Mouse (Mus musculus): ENCODE data around the gene Gm49366. TPM values are rescaled to one million over a fixed set of nuclear protein-coding genes. Genes with fewer than 3 reads are reported as not detected.

The Gm49366 gene
- polyA plus RNA-seq, 1 experiment: not detected

DNA sequence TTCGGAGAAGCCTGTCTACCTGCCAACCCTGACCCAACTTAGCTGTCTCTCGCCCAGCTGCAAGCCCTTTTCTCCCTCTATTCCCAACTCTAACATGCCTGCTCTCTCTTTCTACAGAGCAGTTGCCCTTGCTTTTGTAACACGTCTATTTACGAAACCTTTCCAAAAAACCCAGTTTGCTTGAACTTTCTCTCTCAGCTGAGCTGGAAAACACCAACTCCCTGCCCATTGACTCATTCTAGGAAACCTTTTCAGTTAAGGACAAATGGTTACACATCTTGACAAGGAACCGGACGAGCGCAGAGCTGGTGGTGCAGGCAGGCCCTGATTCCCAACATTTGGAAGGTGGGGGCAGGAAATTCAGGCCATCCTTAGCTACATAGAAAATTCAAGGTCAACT is 13.9 kb downstream of the Gm49366 start:
- 81% methylated on average over 7 of the region's 7 CpGs for WGBS
- Histone ChIP-seq H3K4me3 (replicated peaks; ENCODE audit: extremely low read depth, low read depth, low read length) (no peak overlapping the region), H3K4me1 (ENCODE audit: control insufficient read depth, insufficient read depth, low read length) (no peaks in the 10 kb centered on the region)
- DNase-seq: no peak
- no peak for TF ChIP-seq POLR2A (IDR thresholded peaks at IDR 0.05; ENCODE audit: borderline replicate concordance, extremely low read depth, low read depth, low read length)
- no peak for TF ChIP-seq CTCF (IDR thresholded peaks at IDR 0.05; ENCODE audit: insufficient read depth, low read length)

DNA sequence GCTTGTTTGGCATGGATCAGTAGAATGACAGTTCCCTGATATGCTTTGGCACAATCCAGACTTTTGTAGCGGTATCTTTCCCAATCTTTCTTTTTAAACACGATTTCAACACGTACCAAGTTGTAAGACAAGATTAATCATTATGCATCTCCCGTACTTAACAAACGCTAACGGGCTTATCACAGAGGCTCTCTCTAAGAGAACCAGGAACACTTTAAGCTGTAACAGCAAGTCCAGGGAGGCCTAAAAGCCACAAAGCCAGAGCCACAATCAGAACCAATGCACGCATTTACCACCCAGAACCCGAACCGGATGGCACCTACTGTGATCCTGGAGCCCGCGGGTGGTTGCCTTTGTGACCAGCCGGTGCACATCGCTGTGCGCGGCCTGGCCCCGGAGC is 14.4 kb downstream of the Gm49366 start:
- DNase-seq: no peak

DNA sequence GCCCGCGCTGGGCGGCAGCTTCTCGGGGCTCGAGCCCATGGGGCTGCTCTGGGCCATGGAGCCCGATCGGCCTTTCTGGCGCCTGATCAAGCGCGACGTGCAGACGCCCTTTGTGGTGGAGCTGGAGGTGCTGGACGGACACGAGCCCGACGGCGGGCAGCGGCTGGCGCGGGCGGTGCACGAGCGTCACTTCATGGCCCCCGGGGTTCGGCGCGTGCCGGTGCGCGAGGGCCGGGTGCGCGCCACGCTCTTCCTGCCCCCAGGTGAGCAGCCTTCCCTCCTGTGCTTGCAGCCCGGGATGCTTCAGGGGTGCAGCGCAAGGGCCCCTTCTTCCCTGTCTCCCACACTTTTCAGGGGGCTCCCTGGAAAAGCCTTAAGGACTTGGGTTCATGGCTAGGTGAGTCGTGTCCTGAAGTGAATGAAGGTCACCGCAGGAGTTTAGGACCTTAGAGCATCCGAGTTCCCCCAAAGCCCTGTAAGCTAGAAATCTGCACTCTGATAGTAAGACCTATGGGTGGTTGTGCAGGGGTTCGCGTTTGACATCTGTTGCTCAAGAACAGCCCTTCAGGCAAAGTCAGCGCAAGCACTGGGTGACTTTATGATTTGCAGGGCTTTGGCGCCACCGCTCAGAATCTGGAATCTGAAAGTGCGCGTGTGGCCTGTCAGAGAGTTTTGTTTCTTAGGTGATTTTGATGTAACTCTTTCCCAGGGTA is 15.1 kb downstream of the Gm49366 start:
- no peak overlapping the region for H3K4me3 ChIP-seq (replicated peaks; ENCODE audit: extremely low read depth, low read depth, low read length)
- 3% methylated on average over 39 of the region's 46 CpGs for WGBS
- DNase-seq: no peak
- no peaks in the 10 kb centered on the region for H3K4me1 ChIP-seq (ENCODE audit: control insufficient read depth, insufficient read depth, low read length)
- TF ChIP-seq POLR2A (IDR thresholded peaks at IDR 0.05; ENCODE audit: borderline replicate concordance, extremely low read depth, low read depth, low read length): no peak
- TF ChIP-seq CTCF (IDR thresholded peaks at IDR 0.05; ENCODE audit: insufficient read depth, low read length): no peak

More for the DNA sequence above, 14.4 kb downstream of the Gm49366 start:
- no peaks in the 10 kb centered on the region for H3K4me1 ChIP-seq (ENCODE audit: control insufficient read depth, insufficient read depth, low read length)
- 9% methylated on average over 16 of the region's 16 CpGs for WGBS
- no peak overlapping the region for H3K4me3 ChIP-seq (replicated peaks; ENCODE audit: extremely low read depth, low read depth, low read length)
- TF ChIP-seq CTCF (IDR thresholded peaks at IDR 0.05; ENCODE audit: insufficient read depth, low read length) (no peak), POLR2A (IDR thresholded peaks at IDR 0.05; ENCODE audit: borderline replicate concordance, extremely low read depth, low read depth, low read length) (no peak)

DNA sequence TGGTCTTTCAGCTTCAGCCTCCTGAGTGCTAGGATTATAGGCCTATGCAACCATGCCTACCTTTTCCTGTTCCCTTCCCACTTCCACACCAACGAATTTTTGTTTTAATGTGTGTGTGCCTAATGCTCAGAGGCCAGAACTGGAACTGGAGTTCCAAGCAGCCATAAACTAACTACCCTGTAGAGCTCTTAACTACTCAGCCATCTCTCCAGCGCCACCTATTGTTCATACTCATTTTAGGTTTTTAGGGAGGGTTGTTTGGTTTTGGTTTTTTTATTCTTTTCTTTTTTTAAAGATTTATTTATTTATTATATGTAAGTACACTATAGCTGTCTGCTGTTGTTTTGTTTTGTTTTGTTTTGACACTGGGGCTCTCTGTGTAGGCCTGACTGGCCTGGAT is 22.2 kb downstream of the Gm49366 start:
- H3K4me1 ChIP-seq (ENCODE audit: control insufficient read depth, insufficient read depth, low read length): no peaks in the 10 kb centered on the region
- H3K4me3 ChIP-seq (replicated peaks; ENCODE audit: extremely low read depth, low read depth, low read length): no peak overlapping the region
- DNase-seq: peak; percentile 5
- TF ChIP-seq POLR2A (IDR thresholded peaks at IDR 0.05; ENCODE audit: borderline replicate concordance, extremely low read depth, low read depth, low read length) (no peak), CTCF (IDR thresholded peaks at IDR 0.05; ENCODE audit: insufficient read depth, low read length) (0 out of 2 replicates have a peak, but pooled peaks have one; percentile 7)
- 18% methylated on average over 2 of the region's 2 CpGs for WGBS

DNA sequence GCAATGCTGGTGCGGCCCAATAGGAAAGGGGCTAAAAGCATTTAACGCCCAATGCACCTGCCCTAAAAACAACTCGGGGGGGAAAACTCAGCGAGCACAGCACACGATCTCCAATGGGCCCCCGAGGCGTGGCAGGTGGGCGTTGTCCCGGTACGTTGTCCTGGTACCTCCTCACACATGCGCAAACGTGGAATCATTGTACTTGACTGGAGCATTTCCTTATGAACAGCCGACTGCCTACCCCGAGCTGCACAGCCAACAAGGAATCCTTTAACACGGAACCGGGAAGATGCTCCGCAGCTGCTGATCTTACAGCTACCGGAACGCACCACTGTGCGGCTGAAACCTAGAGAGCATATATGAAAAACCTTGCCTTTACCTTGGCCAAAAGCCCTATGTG is 23.6 kb downstream of the Gm49366 start:
- no peak for DNase-seq
- TF ChIP-seq CTCF (IDR thresholded peaks at IDR 0.05; ENCODE audit: insufficient read depth, low read length) (no peak), POLR2A (IDR thresholded peaks at IDR 0.05; ENCODE audit: borderline replicate concordance, extremely low read depth, low read depth, low read length) (no peak)
- Histone ChIP-seq H3K4me1 (ENCODE audit: control insufficient read depth, insufficient read depth, low read length) (no peaks in the 10 kb centered on the region), H3K4me3 (replicated peaks; ENCODE audit: extremely low read depth, low read depth, low read length) (no peak overlapping the region)
- 91% methylated on average over 20 of the region's 20 CpGs for WGBS

DNA sequence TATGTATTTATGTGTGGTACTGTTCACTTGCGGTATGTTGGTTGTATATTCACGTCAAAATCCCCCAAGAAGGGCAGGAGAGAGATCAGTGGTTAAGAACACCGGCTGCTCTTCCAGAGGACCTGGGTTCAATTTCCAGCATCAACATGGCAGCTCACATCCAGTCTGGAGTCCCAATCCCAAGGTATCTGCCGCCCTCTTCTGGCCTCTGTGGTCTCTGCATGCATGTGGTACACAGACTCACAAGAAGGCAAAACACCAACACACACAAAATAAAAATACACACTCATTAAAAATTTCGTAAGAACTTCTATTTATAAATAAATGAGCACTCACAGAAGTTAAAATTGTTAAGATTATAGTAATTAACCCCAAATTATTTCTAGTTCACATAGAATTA is 24.5 kb downstream of the Gm49366 start:
- no peak for DNase-seq

DNA sequence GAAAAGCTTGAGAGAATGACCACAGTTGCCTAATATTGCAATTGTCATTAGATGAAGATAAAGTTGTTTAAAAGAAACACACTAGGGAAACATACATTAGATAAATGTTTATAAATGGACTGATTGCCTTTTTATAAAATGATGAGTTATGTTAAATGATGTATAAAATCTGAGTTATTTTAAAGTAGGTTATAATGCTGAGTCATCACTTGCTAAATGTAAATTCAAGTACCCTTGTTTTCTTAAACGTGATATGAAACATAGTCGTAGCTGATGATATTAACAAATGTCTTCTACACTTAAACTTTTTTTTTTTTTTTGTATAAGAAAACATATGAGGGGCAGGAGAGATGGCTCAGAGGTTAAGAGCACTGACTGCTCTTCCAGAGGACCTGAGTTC is 25.1 kb downstream of the Gm49366 start:
- TF ChIP-seq POLR2A (IDR thresholded peaks at IDR 0.05; ENCODE audit: borderline replicate concordance, extremely low read depth, low read depth, low read length): no peak
- no peak for TF ChIP-seq CTCF (IDR thresholded peaks at IDR 0.05; ENCODE audit: insufficient read depth, low read length)
- Histone ChIP-seq H3K4me3 (replicated peaks; ENCODE audit: extremely low read depth, low read depth, low read length) (no peak overlapping the region), H3K4me1 (ENCODE audit: control insufficient read depth, insufficient read depth, low read length) (no peaks in the 10 kb centered on the region)
- no peak for DNase-seq
- WGBS: 70% methylated on average over 2 of the region's 2 CpGs

More for the DNA sequence above, 24.5 kb downstream of the Gm49366 start:
- H3K4me3 ChIP-seq (replicated peaks; ENCODE audit: extremely low read depth, low read depth, low read length): no peak overlapping the region
- WGBS: 71% methylated on average over 5 of the region's 5 CpGs
- TF ChIP-seq POLR2A (IDR thresholded peaks at IDR 0.05; ENCODE audit: borderline replicate concordance, extremely low read depth, low read depth, low read length) (no peak), CTCF (IDR thresholded peaks at IDR 0.05; ENCODE audit: insufficient read depth, low read length) (peak; percentile 26; the same call in 1 of the 2 replicates)
- H3K4me1 ChIP-seq (ENCODE audit: control insufficient read depth, insufficient read depth, low read length): no peaks in the 10 kb centered on the region

DNA sequence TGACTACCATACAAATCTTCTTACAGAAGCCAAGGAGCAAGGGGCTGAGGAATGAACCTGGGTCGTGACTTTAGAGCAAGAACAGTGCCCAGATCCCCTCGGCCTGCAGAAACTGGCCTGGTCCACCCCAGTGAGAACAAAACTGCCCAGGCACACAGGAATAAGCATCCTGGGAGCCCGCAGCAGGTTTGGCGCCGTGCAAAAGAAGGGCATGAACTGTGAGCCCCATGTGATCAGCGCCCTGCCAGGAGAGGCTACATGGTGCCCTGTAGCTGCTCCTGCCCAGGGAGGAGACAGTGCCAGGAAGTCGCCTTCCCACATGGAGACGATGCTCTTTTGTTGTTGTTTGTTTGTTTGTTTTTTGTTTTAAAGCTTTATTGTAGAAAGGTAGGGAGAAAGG is 25.9 kb downstream of the Gm49366 start:
- no peak for TF ChIP-seq CTCF (IDR thresholded peaks at IDR 0.05; ENCODE audit: insufficient read depth, low read length)
- TF ChIP-seq POLR2A (IDR thresholded peaks at IDR 0.05; ENCODE audit: borderline replicate concordance, extremely low read depth, low read depth, low read length): no peak
- DNase-seq: no peak
- H3K4me1 ChIP-seq (ENCODE audit: control insufficient read depth, insufficient read depth, low read length): no peaks in the 10 kb centered on the region
- 74% methylated on average over 8 of the region's 8 CpGs for WGBS
- no peak overlapping the region for H3K4me3 ChIP-seq (replicated peaks; ENCODE audit: extremely low read depth, low read depth, low read length)

DNA sequence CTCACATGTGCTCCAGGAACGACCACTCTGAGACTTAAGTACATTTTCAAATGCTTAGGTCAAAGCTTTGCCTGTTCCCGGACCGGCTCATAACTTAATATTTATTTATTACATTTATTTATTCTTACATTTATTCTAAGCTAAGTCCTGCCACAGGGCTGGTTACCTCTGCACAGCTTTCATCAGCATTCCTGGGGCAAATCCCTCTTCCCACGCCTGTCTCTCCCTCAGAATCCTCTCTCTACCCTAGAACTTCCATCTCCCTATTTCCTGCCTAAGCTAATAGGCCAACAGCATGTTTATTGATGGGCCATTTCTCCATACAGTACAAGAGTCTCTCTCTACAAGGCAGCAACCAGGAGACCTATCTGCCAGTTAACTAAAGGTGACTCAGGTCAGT is 29.0 kb downstream of the Gm49366 start:
- TF ChIP-seq POLR2A (IDR thresholded peaks at IDR 0.05; ENCODE audit: borderline replicate concordance, extremely low read depth, low read depth, low read length): no peak
- no peak for TF ChIP-seq CTCF (IDR thresholded peaks at IDR 0.05; ENCODE audit: insufficient read depth, low read length)
- no peaks in the 10 kb centered on the region for H3K4me1 ChIP-seq (ENCODE audit: control insufficient read depth, insufficient read depth, low read length)
- H3K4me3 ChIP-seq (replicated peaks; ENCODE audit: extremely low read depth, low read depth, low read length): no peak overlapping the region
- DNase-seq: no peak
- 76% methylated on average over 4 of the region's 4 CpGs for WGBS

DNA sequence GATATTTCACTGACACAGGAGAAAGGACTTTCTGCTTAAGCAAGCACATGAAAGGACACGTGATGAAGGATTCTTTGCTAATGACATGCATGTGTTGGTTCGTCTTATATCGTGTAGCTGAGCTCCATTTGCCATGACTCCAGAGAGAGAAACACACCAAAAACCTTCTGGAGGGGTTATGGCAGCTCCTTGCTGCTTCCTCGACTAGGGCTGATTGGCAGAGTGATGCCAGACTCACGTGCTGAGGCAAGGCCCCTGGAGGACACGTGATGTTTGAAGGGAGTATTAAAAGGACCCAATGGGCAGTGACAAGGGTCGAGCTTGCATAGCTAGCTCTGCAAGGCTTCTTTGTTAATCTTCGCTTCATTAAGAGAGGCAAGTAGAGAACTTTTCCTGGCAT is 29.6 kb downstream of the Gm49366 start:
- DNase-seq: no peak
- Histone ChIP-seq H3K4me3 (replicated peaks; ENCODE audit: extremely low read depth, low read depth, low read length) (no peak overlapping the region), H3K4me1 (ENCODE audit: control insufficient read depth, insufficient read depth, low read length) (no peaks in the 10 kb centered on the region)
- 68% methylated on average over 8 of the region's 8 CpGs for WGBS
- no peak for TF ChIP-seq POLR2A (IDR thresholded peaks at IDR 0.05; ENCODE audit: borderline replicate concordance, extremely low read depth, low read depth, low read length)
- TF ChIP-seq CTCF (IDR thresholded peaks at IDR 0.05; ENCODE audit: insufficient read depth, low read length): no peak

All from lung, adult 2 months (tissue).